ENCODE assay signal across 26 mouse cellular contexts in the genomic region with DNA sequence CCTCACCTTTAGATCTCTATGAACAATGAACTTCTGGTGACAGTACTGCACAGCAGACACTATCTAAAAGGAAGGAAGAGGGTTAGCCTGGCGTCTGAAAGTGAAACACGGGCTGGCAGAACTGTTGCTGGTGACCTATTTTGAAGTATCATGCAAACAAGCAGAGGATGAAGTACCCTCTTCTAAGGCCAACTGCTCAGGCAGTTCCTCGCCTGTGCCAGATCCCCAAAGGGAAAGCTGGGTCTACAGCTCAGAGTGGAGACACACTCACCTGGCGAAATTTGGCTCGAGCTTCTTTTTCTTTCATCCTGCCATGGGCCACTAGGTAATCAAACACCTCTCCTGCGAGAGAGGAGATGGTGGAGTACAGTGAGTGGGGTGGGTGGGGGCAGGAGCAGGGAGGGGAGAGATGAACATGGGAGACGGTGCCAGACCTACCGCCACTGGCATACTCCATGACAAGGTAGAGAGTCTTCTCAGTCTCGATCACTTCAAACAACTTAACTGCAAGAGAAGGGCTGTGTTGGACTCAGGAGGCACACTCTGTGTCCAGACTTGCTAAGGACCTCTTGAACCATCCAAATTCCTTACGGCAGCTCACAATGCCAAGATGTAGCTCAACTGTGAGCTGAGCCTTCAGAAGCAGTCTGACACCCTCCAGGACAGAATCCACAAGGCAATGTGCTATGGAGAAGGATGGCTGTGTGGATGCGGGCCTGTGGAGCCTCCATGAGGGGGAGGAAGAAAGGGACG. TPM values are rescaled to one million over a fixed set of nuclear protein-coding genes. Genes with fewer than 3 reads are reported as not detected.
DNase-seq lines count a peak whose midpoint lies in the region; ATAC-seq and TF ChIP-seq lines count a peak whose summit lies in the region.
"Had no signal": no experiment of that assay in that cellular context is flagged by ENCODE, and none has a peak within 500 bp of the region (broad histone marks: within the 10 kb centered on the region; RNA-seq: fewer than 3 reads in every experiment).

No protein-coding gene starts in this region.

- peaks cover 5% of the 10 kb centered on the region; the same call in 1 of the 2 replicates for H3K4me1 ChIP-seq in lung, embryonic 16.5 days (replicated peaks; ENCODE audit: control insufficient read depth, insufficient read depth, low read length)
- peaks cover 1% of the 10 kb centered on the region; the same call in 1 of the 2 replicates for H3K4me1 ChIP-seq in forebrain, embryonic 10.5 days

- no peak for DNase-seq in gastrocnemius, adult 2 months
- DNase-seq in gastrocnemius, adult 8-10 months (ENCODE audit: low spot score in 2 of 2), result no peak
- no peak for DNase-seq in left cerebral cortex, adult 2 months (ENCODE audit: extremely low spot score in 1 of 2, low spot score in 2 of 2)
- no peak for DNase-seq in left cerebral cortex, postnatal 14 days (ENCODE audit: low spot score in 2 of 2)
- DNase-seq in lung, postnatal 10 days, result no peak
- DNase-seq in lung, postnatal 25 days (ENCODE audit: low spot score), result peak; percentile 28
- DNase-seq in forebrain, embryonic 10.5 days (ENCODE audit: extremely low spot score, low spot score), result no peak
- DNase-seq: adrenal gland, adult 8-10 months; adrenal gland, postnatal 14 days; adrenal gland, postnatal 36 days; B cell, adult 2 months; cerebellum, adult 11-12 months; cerebellum, adult 2 months; cerebellum, adult 9-10 months; cerebellum, postnatal 10 days; cerebellum, postnatal 25 days had no signal

- H3K27me3 ChIP-seq in lung, embryonic 16.5 days (ENCODE audit: control insufficient read depth, insufficient read depth, low read depth, low read length), result no peaks in the 10 kb centered on the region
- H3K27me3 ChIP-seq in forebrain, embryonic 10.5 days (ENCODE audit: poor library complexity, severe bottlenecking), result no peaks in the 10 kb centered on the region
- H3K27me3 ChIP-seq: CH12.LX; embryonic facial prominence, embryonic 12.5 days; forebrain, embryonic 12.5 days; Patski had no signal

- ATAC-seq in lung, embryonic 16.5 days (ENCODE audit: low read depth), result peak; percentile 42
- ATAC-seq: activated CD4-positive, CD25-positive, alpha-beta regulatory T cell, adult 4 months; CD4-positive, CD25-positive, alpha-beta regulatory T cell, adult 4 months; forebrain, embryonic 14.5 days; Patski had no signal

- no peak overlapping the region for H3K4me2 ChIP-seq in lung, embryonic 16.5 days (ENCODE audit: low read depth, low read length)
- H3K4me2 ChIP-seq: embryonic facial prominence, embryonic 12.5 days; forebrain, embryonic 12.5 days had no signal

- H3K4me3 ChIP-seq in gastrocnemius, adult 2 months, result no peak overlapping the region
- no peak overlapping the region for H3K4me3 ChIP-seq in left cerebral cortex, adult 2 months
- no peak overlapping the region for H3K4me3 ChIP-seq in lung, embryonic 16.5 days (ENCODE audit: low read length)
- no peak overlapping the region for H3K4me3 ChIP-seq in forebrain, embryonic 10.5 days
- H3K4me3 ChIP-seq: embryonic facial prominence, embryonic 10.5 days; embryonic facial prominence, embryonic 12.5 days; forebrain, embryonic 12.5 days had no signal

- H3K9ac ChIP-seq in lung, embryonic 16.5 days (ENCODE audit: low read length), result no peak overlapping the region
- H3K9ac ChIP-seq: embryonic facial prominence, embryonic 12.5 days; forebrain, embryonic 12.5 days had no signal

- intact Hi-C loops in gastrocnemius, adult 2 months (cut with DNase I), result no loop called here
- intact Hi-C loops in left cerebral cortex, adult 2 months (cut with DNase I), result no loop called here
- intact Hi-C loops in left cerebral cortex, postnatal 14 days (cut with DNase I), result no loop called here

- H3K9me3 ChIP-seq in lung, embryonic 16.5 days (ENCODE audit: control insufficient read depth, low read length), result no peaks in the 10 kb centered on the region
- H3K9me3 ChIP-seq in forebrain, embryonic 10.5 days, result no peaks in the 10 kb centered on the region
- H3K9me3 ChIP-seq: embryonic facial prominence, embryonic 10.5 days; embryonic facial prominence, embryonic 12.5 days; forebrain, embryonic 12.5 days; G1E had no signal

- peak overlapping the region; percentile 12 for H3K27ac ChIP-seq in gastrocnemius, adult 2 months
- peak overlapping the region; percentile 75; the same call in 1 of the 2 replicates for H3K27ac ChIP-seq in left cerebral cortex, adult 2 months
- H3K27ac ChIP-seq in lung, embryonic 16.5 days (ENCODE audit: low read length), result 0 out of 2 replicates have a peak overlapping the region, but pooled peaks have one; percentile 0
- no peak overlapping the region for H3K27ac ChIP-seq in forebrain, embryonic 10.5 days
- H3K27ac ChIP-seq: embryonic facial prominence, embryonic 10.5 days; embryonic facial prominence, embryonic 12.5 days; forebrain, embryonic 12.5 days had no signal

- no peak for TF ChIP-seq CTCF in gastrocnemius, adult 2 months (IDR thresholded peaks at IDR 0.05)
- no peak for TF ChIP-seq CTCF in left cerebral cortex, adult 2 months (IDR thresholded peaks at IDR 0.05)

- 58% methylated on average over 12 of the region's 12 CpGs for WGBS in lung, embryonic 16.5 days
- 93% methylated on average over 12 of the region's 12 CpGs for WGBS in forebrain, embryonic 10.5 days

- peaks cover 34% of the 10 kb centered on the region for H3K36me3 ChIP-seq in lung, embryonic 16.5 days (ENCODE audit: control insufficient read depth, insufficient read depth, low read length)
- H3K36me3 ChIP-seq in forebrain, embryonic 10.5 days (replicated peaks), result peaks cover 83% of the 10 kb centered on the region

RNA-seq across cellular contexts. Expression of a gene that starts 19.6 kb away (rescaled TPM):
- total RNA-seq in gastrocnemius, adult 2 months (2021), result 1 to 10 TPM; 1.6 to 2.0 TPM
- total RNA-seq in gastrocnemius, adult 8-10 months (2022), result 1 to 10 TPM; 1.8 to 4.2 (median 2.1) TPM
- 10 to 100 TPM; 14.3 to 14.7 TPM for total RNA-seq in left cerebral cortex, adult 2 months (2021)
- 10 to 100 TPM; 15.7 to 16.3 TPM for total RNA-seq in left cerebral cortex, postnatal 14 days (2021)
- 5.9 and 8.5 TPM in 2 replicates for polyA plus RNA-seq in lung, embryonic 16.5 days (2015; fragmentation: Nextera tagmentation; extraction: Ambion mirVana)
- polyA plus RNA-seq in forebrain, embryonic 10.5 days (2016; fragmentation: Nextera tagmentation; extraction: Ambion mirVana), result 61.7 and 64.0 TPM in 2 replicates
- polyA plus RNA-seq: activated CD4-positive, CD25-positive, alpha-beta regulatory T cell, adult 4 months had no signal

RNA-seq across cellular contexts. Expression of a gene that starts 45.8 kb away (rescaled TPM):
- total RNA-seq in gastrocnemius, adult 2 months (2021), result 10 to 100 TPM in 1 of 2 experiments, 1 to 10 TPM in 1; 10.0 to 12.7 TPM
- 10 to 100 TPM in 3 of 4 experiments, 1 to 10 TPM in 1; 9.2 to 12.4 (median 11.2) TPM for total RNA-seq in gastrocnemius, adult 8-10 months (2022)
- total RNA-seq in left cerebral cortex, adult 2 months (2021), result 10 to 100 TPM; 35.7 to 37.4 TPM
- 10 to 100 TPM; 34.4 to 35.7 TPM for total RNA-seq in left cerebral cortex, postnatal 14 days (2021)
- polyA plus RNA-seq in lung, embryonic 16.5 days (2015; fragmentation: Nextera tagmentation; extraction: Ambion mirVana), result 54.3 and 56.1 TPM in 2 replicates
- 106 and 107 TPM in 2 replicates for polyA plus RNA-seq in forebrain, embryonic 10.5 days (2016; fragmentation: Nextera tagmentation; extraction: Ambion mirVana)

RNA-seq across cellular contexts. Expression of a gene that starts 54.9 kb away (rescaled TPM):
- total RNA-seq in gastrocnemius, adult 2 months (2021), result 10 to 100 TPM; 36.9 to 37.1 TPM
- 10 to 100 TPM; 31.8 to 40.1 (median 35.2) TPM for total RNA-seq in gastrocnemius, adult 8-10 months (2022)
- 100 to 1,000 TPM; 133 to 148 TPM for total RNA-seq in left cerebral cortex, adult 2 months (2021)
- total RNA-seq in left cerebral cortex, postnatal 14 days (2021), result 100 to 1,000 TPM; 136 to 140 TPM
- polyA plus RNA-seq in lung, embryonic 16.5 days (2015; fragmentation: Nextera tagmentation; extraction: Ambion mirVana), result 33.4 and 35.0 TPM in 2 replicates
- polyA plus RNA-seq in forebrain, embryonic 10.5 days (2016; fragmentation: Nextera tagmentation; extraction: Ambion mirVana), result 38.2 and 41.4 TPM in 2 replicates
